Mouse (Mus musculus): ENCODE data around the gene Btg4. TPM values are rescaled to one million over a fixed set of nuclear protein-coding genes. Genes with fewer than 3 reads are reported as not detected.

Btg4 gene
- polyA plus RNA-seq, 1 experiment from 2014 or later: not detected

- H3K4me2 ChIP-seq (ENCODE audit: low read depth, severe bottlenecking): no peak overlapping the region
Observed at GRCm38 (mm10) chr9:51070801-51071200, 10.1 kb downstream of the Btg4 start.

GRCm38 (mm10) chr9:51075780-51076179, 15.1 kb downstream of the Btg4 start:
- WGBS: 16% methylated on average over 3 of the region's 3 CpGs
- Histone ChIP-seq H3K4me2 (ENCODE audit: low read depth, severe bottlenecking) (peak overlapping the region; percentile 93), H3K4me3 (ENCODE audit: low read depth, low read length) (peak overlapping the region; percentile 45), H3K9me3 (ENCODE audit: control insufficient read depth, low read length) (no peaks in the 10 kb centered on the region), H3K27me3 (ENCODE audit: control insufficient read depth, insufficient read depth, low read length) (no peaks in the 10 kb centered on the region; the same call in 1 of the 2 replicates), H3K9ac (ENCODE audit: low read length) (no peak overlapping the region), H3K27ac (replicated peaks; ENCODE audit: low read depth, low read length) (no peak overlapping the region), H3K36me3 (ENCODE audit: control insufficient read depth, insufficient read depth, low read length) (no peaks in the 10 kb centered on the region), H3K4me1 (ENCODE audit: control insufficient read depth, insufficient read depth, low read length) (peaks cover 12% of the 10 kb centered on the region)
- no peak for ATAC-seq (ENCODE audit: insufficient number of reproducible peaks, low FRiP score, low TSS enrichment, low read depth)
- peak; percentile 45 for DNase-seq (ENCODE audit: low spot score)

More at GRCm38 (mm10) chr9:51070801-51071200, 10.1 kb downstream of the Btg4 start:
- no peak for DNase-seq (ENCODE audit: low spot score)
- H3K27me3 ChIP-seq (ENCODE audit: control insufficient read depth, insufficient read depth, low read length): no peaks in the 10 kb centered on the region; the same call in 1 of the 2 replicates
- H3K4me1 ChIP-seq (ENCODE audit: control insufficient read depth, insufficient read depth, low read length): no peaks in the 10 kb centered on the region
- ATAC-seq (ENCODE audit: insufficient number of reproducible peaks, low FRiP score, low TSS enrichment, low read depth): no peak
- no peaks in the 10 kb centered on the region for H3K36me3 ChIP-seq (ENCODE audit: control insufficient read depth, insufficient read depth, low read length)
- H3K9ac ChIP-seq (ENCODE audit: low read length): no peak overlapping the region
- no peaks in the 10 kb centered on the region for H3K9me3 ChIP-seq (ENCODE audit: control insufficient read depth, low read length)
- 80% methylated on average over 4 of the region's 4 CpGs for WGBS
- H3K27ac ChIP-seq (replicated peaks; ENCODE audit: low read depth, low read length): no peak overlapping the region
- H3K4me3 ChIP-seq (ENCODE audit: low read depth, low read length): no peak overlapping the region

GRCm38 (mm10) chr9:51076300-51076978, 15.7 kb downstream of the Btg4 start:
- DNase-seq (ENCODE audit: low spot score) (peak; percentile 49), ATAC-seq (ENCODE audit: insufficient number of reproducible peaks, low FRiP score, low TSS enrichment, low read depth) (peak; percentile 37; the same call in 1 of the 2 replicates)
- Histone ChIP-seq H3K27ac (replicated peaks; ENCODE audit: low read depth, low read length) (no peak overlapping the region), H3K4me2 (ENCODE audit: low read depth, severe bottlenecking) (peak overlapping the region; percentile 93), H3K36me3 (ENCODE audit: control insufficient read depth, insufficient read depth, low read length) (no peaks in the 10 kb centered on the region), H3K27me3 (ENCODE audit: control insufficient read depth, insufficient read depth, low read length) (no peaks in the 10 kb centered on the region; the same call in 1 of the 2 replicates), H3K4me1 (ENCODE audit: control insufficient read depth, insufficient read depth, low read length) (peaks cover 12% of the 10 kb centered on the region), H3K9me3 (ENCODE audit: control insufficient read depth, low read length) (no peaks in the 10 kb centered on the region), H3K4me3 (ENCODE audit: low read depth, low read length) (peak overlapping the region; percentile 45), H3K9ac (ENCODE audit: low read length) (peak overlapping the region; percentile 53; the same call in 1 of the 2 replicates)
- under 1% methylated on average over 17 of the region's 17 CpGs for whole genome bisulfite sequencing

GRCm38 (mm10) chr9:51076979-51077315, 16.2 kb downstream of the Btg4 start, which contains the start of gene Layn:
TSS of gene Layn (minus strand) at chr9:51077094.
- WGBS: 0% methylated on average over 14 of the region's 14 CpGs
- Histone ChIP-seq H3K9ac (ENCODE audit: low read length) (peak within 1 kb of the TSS; percentile 53; the same call in 1 of the 2 replicates), H3K27ac (replicated peaks; ENCODE audit: low read depth, low read length) (no peak within 1 kb of the TSS), H3K4me1 (ENCODE audit: control insufficient read depth, insufficient read depth, low read length) (peaks cover 12% of the 10 kb centered on the region), H3K4me3 (ENCODE audit: low read depth, low read length) (peak within 1 kb of the TSS; percentile 45), H3K9me3 (ENCODE audit: control insufficient read depth, low read length) (no peaks in the 10 kb centered on the region), H3K36me3 (ENCODE audit: control insufficient read depth, insufficient read depth, low read length) (no peaks in the 10 kb centered on the region), H3K27me3 (ENCODE audit: control insufficient read depth, insufficient read depth, low read length) (no peaks in the 10 kb centered on the region; the same call in 1 of the 2 replicates), H3K4me2 (ENCODE audit: low read depth, severe bottlenecking) (peak within 1 kb of the TSS; percentile 93)
- DNase-seq (ENCODE audit: low spot score): peak; percentile 86
- peak; percentile 86 for ATAC-seq (ENCODE audit: insufficient number of reproducible peaks, low FRiP score, low TSS enrichment, low read depth)

GRCm38 (mm10) chr9:51081614-51082013, 20.9 kb downstream of the Btg4 start:
- Histone ChIP-seq H3K4me2 (ENCODE audit: low read depth, severe bottlenecking) (no peak overlapping the region), H3K36me3 (ENCODE audit: control insufficient read depth, insufficient read depth, low read length) (no peaks in the 10 kb centered on the region), H3K4me3 (ENCODE audit: low read depth, low read length) (no peak overlapping the region), H3K27ac (replicated peaks; ENCODE audit: low read depth, low read length) (no peak overlapping the region), H3K27me3 (ENCODE audit: control insufficient read depth, insufficient read depth, low read length) (no peaks in the 10 kb centered on the region), H3K9me3 (ENCODE audit: control insufficient read depth, low read length) (no peaks in the 10 kb centered on the region), H3K4me1 (ENCODE audit: control insufficient read depth, insufficient read depth, low read length) (peaks cover 8% of the 10 kb centered on the region), H3K9ac (ENCODE audit: low read length) (no peak overlapping the region)
- ATAC-seq (ENCODE audit: insufficient number of reproducible peaks, low FRiP score, low TSS enrichment, low read depth) (no peak), DNase-seq (ENCODE audit: low spot score) (no peak)
- WGBS: 77% methylated on average over 5 of the region's 5 CpGs

- no peaks in the 10 kb centered on the region for H3K27me3 ChIP-seq (ENCODE audit: control insufficient read depth, insufficient read depth, low read length)
- H3K9me3 ChIP-seq (ENCODE audit: control insufficient read depth, low read length): no peaks in the 10 kb centered on the region
- H3K9ac ChIP-seq (ENCODE audit: low read length): no peak overlapping the region
- WGBS: 74% methylated on average over 5 of the region's 5 CpGs
- no peak overlapping the region for H3K4me3 ChIP-seq (ENCODE audit: low read depth, low read length)
- no peak overlapping the region for H3K4me2 ChIP-seq (ENCODE audit: low read depth, severe bottlenecking)
- ATAC-seq (ENCODE audit: insufficient number of reproducible peaks, low FRiP score, low TSS enrichment, low read depth): no peak
- DNase-seq (ENCODE audit: low spot score): no peak
- no peaks in the 10 kb centered on the region for H3K36me3 ChIP-seq (ENCODE audit: control insufficient read depth, insufficient read depth, low read length)
- no peaks in the 10 kb centered on the region for H3K4me1 ChIP-seq (ENCODE audit: control insufficient read depth, insufficient read depth, low read length)
- no peak overlapping the region for H3K27ac ChIP-seq (replicated peaks; ENCODE audit: low read depth, low read length)
Observed at GRCm38 (mm10) chr9:51093697-51094096, 33.0 kb downstream of the Btg4 start.

- DNase-seq (ENCODE audit: low spot score) (no peak), ATAC-seq (ENCODE audit: insufficient number of reproducible peaks, low FRiP score, low TSS enrichment, low read depth) (no peak)
- Histone ChIP-seq H3K27ac (replicated peaks; ENCODE audit: low read depth, low read length) (no peak overlapping the region), H3K9ac (ENCODE audit: low read length) (no peak overlapping the region), H3K9me3 (ENCODE audit: control insufficient read depth, low read length) (no peaks in the 10 kb centered on the region), H3K4me2 (ENCODE audit: low read depth, severe bottlenecking) (no peak overlapping the region), H3K4me1 (ENCODE audit: control insufficient read depth, insufficient read depth, low read length) (no peaks in the 10 kb centered on the region), H3K36me3 (ENCODE audit: control insufficient read depth, insufficient read depth, low read length) (no peaks in the 10 kb centered on the region), H3K27me3 (ENCODE audit: control insufficient read depth, insufficient read depth, low read length) (no peaks in the 10 kb centered on the region), H3K4me3 (ENCODE audit: low read depth, low read length) (no peak overlapping the region)
- WGBS: 72% methylated on average over 2 of the region's 2 CpGs
Observed at GRCm38 (mm10) chr9:51096306-51096705, 35.6 kb downstream of the Btg4 start.

GRCm38 (mm10) chr9:51101756-51102425, 41.2 kb downstream of the Btg4 start, which contains the start of gene 4833427G06Rik:
TSS of gene 4833427G06Rik (minus strand) at chr9:51102078.
- H3K9ac ChIP-seq (ENCODE audit: low read length): no peak within 1 kb of the TSS
- H3K27ac ChIP-seq (replicated peaks; ENCODE audit: low read depth, low read length): no peak within 1 kb of the TSS
- peak; percentile 79 for DNase-seq (ENCODE audit: low spot score)
- peaks cover 4% of the 10 kb centered on the region for H3K27me3 ChIP-seq (ENCODE audit: control insufficient read depth, insufficient read depth, low read length)
- H3K4me3 ChIP-seq (ENCODE audit: low read depth, low read length): peak within 1 kb of the TSS; percentile 10; the same call in 1 of the 2 replicates
- peak within 1 kb of the TSS; percentile 43 for H3K4me2 ChIP-seq (ENCODE audit: low read depth, severe bottlenecking)
- H3K9me3 ChIP-seq (ENCODE audit: control insufficient read depth, low read length): no peaks in the 10 kb centered on the region
- H3K4me1 ChIP-seq (ENCODE audit: control insufficient read depth, insufficient read depth, low read length): no peaks in the 10 kb centered on the region; the same call in 1 of the 2 replicates
- ATAC-seq (ENCODE audit: insufficient number of reproducible peaks, low FRiP score, low TSS enrichment, low read depth): no peak; the same call in 1 of the 2 replicates
- 7% methylated on average over 27 of the region's 27 CpGs for WGBS
- H3K36me3 ChIP-seq (ENCODE audit: control insufficient read depth, insufficient read depth, low read length): no peaks in the 10 kb centered on the region
